Mouse (Mus musculus) spleen, postnatal 14 days (tissue): ENCODE data around the gene Htr5b.
A peak's percentile ranks its signal among the peaks of the same experiment; 100 is the strongest.

Experiments
- DNase-seq, 2 experiments: peaks; one replicate each; pipeline ENCODE4 v3.0.0; 2021 to 2022; ENCODE audit warnings: low spot score in 2 of 2

Gene Htr5b

GRCm38 (mm10) chr1:121528399-121528720 is at the start of gene Htr5b:
TSS of gene Htr5b (minus strand) at chr1:121528465.
- DNase-seq: no peak

GRCm38 (mm10) chr1:121577491-121577890 is 49.2 kb upstream of the Htr5b start:
- DNase-seq: no peak

- no peak for DNase-seq
These were observed 42.3 kb upstream of the Htr5b start for GRCm38 (mm10) chr1:121570522-121570921.

- peak; percentile 88 to 95 for DNase-seq
These were observed 39.5 kb upstream of the Htr5b start, which contains the start of gene Ddx18 for GRCm38 (mm10) chr1:121567521-121568489. TSS of gene Ddx18 (minus strand) at chr1:121567989.

GRCm38 (mm10) chr1:121557861-121558260 is 29.6 kb upstream of the Htr5b start:
- DNase-seq: no peak

- no peak for DNase-seq
These were observed 23.2 kb upstream of the Htr5b start for GRCm38 (mm10) chr1:121551457-121551835.

- DNase-seq: no peak
These were observed 22.7 kb upstream of the Htr5b start for GRCm38 (mm10) chr1:121550801-121551456.

- DNase-seq: no peak
These were observed 21.2 kb upstream of the Htr5b start for GRCm38 (mm10) chr1:121549456-121549855.

- DNase-seq: no peak
These were observed 20.4 kb upstream of the Htr5b start for GRCm38 (mm10) chr1:121548667-121549066.

- no peak for DNase-seq
These were observed 18.6 kb upstream of the Htr5b start for GRCm38 (mm10) chr1:121546844-121547243.

GRCm38 (mm10) chr1:121540361-121540760 is 12.1 kb upstream of the Htr5b start:
- no peak for DNase-seq

- DNase-seq: no peak
These were observed 3.2 kb upstream of the Htr5b start for GRCm38 (mm10) chr1:121531439-121531838.

GRCm38 (mm10) chr1:121529286-121529685 is 1.0 kb upstream of the Htr5b start:
- DNase-seq: no peak

- no peak for DNase-seq
These were observed 466 bp downstream of the Htr5b start for GRCm38 (mm10) chr1:121527600-121528398.

- no peak for DNase-seq
These were observed 1.2 kb downstream of the Htr5b start for GRCm38 (mm10) chr1:121527061-121527460.

GRCm38 (mm10) chr1:121518609-121519008 is 9.7 kb downstream of the Htr5b start:
- DNase-seq: no peak

GRCm38 (mm10) chr1:121511966-121512365 is 16.3 kb downstream of the Htr5b start:
- DNase-seq: no peak

- no peak for DNase-seq
These were observed 17.1 kb downstream of the Htr5b start for GRCm38 (mm10) chr1:121511186-121511585.

- DNase-seq: no peak
These were observed 17.7 kb downstream of the Htr5b start for GRCm38 (mm10) chr1:121510420-121511140.

GRCm38 (mm10) chr1:121508729-121509128 is 19.5 kb downstream of the Htr5b start:
- no peak for DNase-seq

- no peak for DNase-seq
These were observed 31.2 kb downstream of the Htr5b start for GRCm38 (mm10) chr1:121497093-121497492.
